Mouse (Mus musculus) heart, embryonic 16.5 days (tissue): ENCODE measurements at regions not wholly inside any gene's neighbourhood (a gene's known extent, or its start where the extent isn't known, plus 50 kb on each side); places are given as distances from the start of the nearest gene placed in this dataset.

Experiments
- ATAC-seq: fragments of 200-750 bp; cut with Nextera tagmentation; replicated peaks from 2 replicates; pipeline ENCODE4 v1.8.0; 2017; ENCODE audit warnings: moderate number of reproducible peaks; ENCODE audit not compliant: insufficient read depth, low FRiP score; ENCODE audit errors: extremely low read depth
- H3K27ac ChIP-seq: fragments of 300-500 bp; sonication (generic); 2 replicates; pipeline ENCODE4 v1.5.1; 2014; ENCODE audit warnings: mild to moderate bottlenecking, low read length, control low read depth, moderate library complexity
- H3K27me3 ChIP-seq: fragments of 300-500 bp; sonication (generic); 2 replicates; pipeline ENCODE4 v1.6.1; 2014; ENCODE audit warnings: low read length, mixed read lengths; ENCODE audit not compliant: control insufficient read depth, insufficient read depth
- H3K36me3 ChIP-seq: fragments of 300-500 bp; sonication (generic); 2 replicates; pipeline ENCODE4 v1.6.1; 2014; ENCODE audit not compliant: control insufficient read depth, insufficient read depth
- H3K4me1 ChIP-seq: fragments of 300-500 bp; sonication (generic); 2 replicates; pipeline ENCODE4 v1.6.1; 2014; ENCODE audit warnings: low read length, mixed read lengths; ENCODE audit not compliant: control insufficient read depth, insufficient read depth
- H3K4me2 ChIP-seq: fragments of 300-500 bp; sonication (generic); 2 replicates; pipeline ENCODE4 v1.6.1; 2014; ENCODE audit warnings: low read depth, mild to moderate bottlenecking, control low read depth, low read length
- H3K4me3 ChIP-seq: fragments of 300-500 bp; sonication (generic); 2 replicates; pipeline ENCODE4 v1.5.1; 2014; ENCODE audit warnings: mild to moderate bottlenecking, control low read depth, low read length
- H3K9ac ChIP-seq: fragments of 300-500 bp; sonication (generic); 2 replicates; pipeline ENCODE4 v1.6.1; 2014; ENCODE audit warnings: low read length, control low read depth
- H3K9me3 ChIP-seq: fragments of 300-500 bp; sonication (generic); replicated peaks from 2 replicates; pipeline ENCODE4 v1.6.1; 2016; ENCODE audit warnings: low read length; ENCODE audit not compliant: control insufficient read depth
- WGBS: fragments of 180-500 bp; shearing (Covaris S2); extraction: QIAGEN DNeasy Blood & Tissue Kit; methylation state at CpG from one replicate; pipeline ENCODE4 v1.1.7; 2014; 5-methylcytosine and 5-hydroxymethylcytosine counted together

GRCm38 (mm10) chr5:134804291-134805049, 57.3 kb upstream of the Eln start:
- H3K4me2 ChIP-seq: no peak overlapping the region
- no peak overlapping the region for H3K4me3 ChIP-seq
- H3K27ac ChIP-seq: no peak overlapping the region
- no peaks in the 10 kb centered on the region for H3K27me3 ChIP-seq
- 87% methylated on average over 20 of the region's 20 CpGs for WGBS
- no peaks in the 10 kb centered on the region for H3K4me1 ChIP-seq
- H3K9me3 ChIP-seq: peaks cover 5% of the 10 kb centered on the region; the same call in 1 of the 2 replicates
- no peaks in the 10 kb centered on the region for H3K36me3 ChIP-seq
- no peak overlapping the region for H3K9ac ChIP-seq
- no peak for ATAC-seq

GRCm38 (mm10) chr5:134802161-134802719, 55.1 kb upstream of the Eln start:
- Histone ChIP-seq H3K9ac (no peak overlapping the region), H3K27me3 (no peaks in the 10 kb centered on the region), H3K9me3 (peaks cover 5% of the 10 kb centered on the region; the same call in 1 of the 2 replicates), H3K36me3 (no peaks in the 10 kb centered on the region), H3K4me3 (no peak overlapping the region), H3K4me1 (no peaks in the 10 kb centered on the region), H3K27ac (no peak overlapping the region), H3K4me2 (no peak overlapping the region)
- ATAC-seq: no peak
- WGBS: 77% methylated on average over 11 of the region's 11 CpGs

GRCm38 (mm10) chr5:134800481-134800880, 53.4 kb upstream of the Eln start:
- Histone ChIP-seq H3K9me3 (peaks cover 5% of the 10 kb centered on the region; the same call in 1 of the 2 replicates), H3K4me3 (no peak overlapping the region), H3K4me1 (no peaks in the 10 kb centered on the region), H3K36me3 (no peaks in the 10 kb centered on the region), H3K27me3 (no peaks in the 10 kb centered on the region), H3K4me2 (no peak overlapping the region), H3K27ac (no peak overlapping the region), H3K9ac (no peak overlapping the region)
- 78% methylated on average over 3 of the region's 3 CpGs for WGBS
- no peak for ATAC-seq

- no peak overlapping the region for H3K27ac ChIP-seq
- no peaks in the 10 kb centered on the region for H3K36me3 ChIP-seq
- no peak for ATAC-seq
- no peak overlapping the region for H3K4me2 ChIP-seq
- H3K4me3 ChIP-seq: no peak overlapping the region
- H3K27me3 ChIP-seq: no peaks in the 10 kb centered on the region
- peaks cover 4% of the 10 kb centered on the region; the same call in 1 of the 2 replicates for H3K9me3 ChIP-seq
- H3K4me1 ChIP-seq: no peaks in the 10 kb centered on the region
- H3K9ac ChIP-seq: no peak overlapping the region
Measured at GRCm38 (mm10) chr5:134799911-134800310, 52.8 kb upstream of the Eln start.

- no peaks in the 10 kb centered on the region for H3K36me3 ChIP-seq
- H3K9me3 ChIP-seq: no peaks in the 10 kb centered on the region
- H3K4me3 ChIP-seq: no peak overlapping the region
- H3K27ac ChIP-seq: no peak overlapping the region
- no peaks in the 10 kb centered on the region for H3K4me1 ChIP-seq
- no peak overlapping the region for H3K4me2 ChIP-seq
- H3K27me3 ChIP-seq: 0 out of 2 replicates have a peak, but pooled peaks cover 3% of the 10 kb centered on the region
- ATAC-seq: peak; percentile 10; the same call in 1 of the 2 replicates
- 54% methylated on average over 18 of the region's 18 CpGs for WGBS
- H3K9ac ChIP-seq: no peak overlapping the region
Measured at GRCm38 (mm10) chr5:134797688-134798094, 50.6 kb upstream of the Eln start.
